Mouse (Mus musculus) liver, embryonic 13.5 days (tissue): ENCODE measurements around the gene Dop1b. TPM values are rescaled to one million over a fixed set of nuclear protein-coding genes. Genes with fewer than 3 reads are reported as not detected.

Experiments
- ATAC-seq: fragments of 200-750 bp; cut with Nextera tagmentation; 2 replicates; pipeline ENCODE4 v1.8.0; 2017; ENCODE audit warnings: low read depth, mild to moderate bottlenecking, moderate number of reproducible peaks, moderate library complexity
- DNase-seq: peaks from one replicate; pipeline ENCODE4 v3.0.0; 2022
- H3K27ac ChIP-seq: fragments of 300-500 bp; sonication (generic); 2 replicates; pipeline ENCODE4 v1.5.1; 2015; ENCODE audit warnings: moderate library complexity, mild to moderate bottlenecking, inconsistent platforms
- H3K27me3 ChIP-seq: fragments of 300-500 bp; sonication (generic); 2 replicates; pipeline ENCODE4 v1.6.1; 2015; ENCODE audit warnings: mild to moderate bottlenecking, inconsistent platforms
- H3K36me3 ChIP-seq: fragments of 300-500 bp; sonication (generic); 2 replicates; pipeline ENCODE4 v1.6.1; 2015; ENCODE audit warnings: mild to moderate bottlenecking, inconsistent platforms
- H3K4me1 ChIP-seq: fragments of 300-500 bp; sonication (generic); replicated peaks from 2 replicates; pipeline ENCODE4 v1.6.1; 2015; ENCODE audit warnings: inconsistent platforms
- H3K4me2 ChIP-seq: fragments of 300-500 bp; sonication (generic); 2 replicates; pipeline ENCODE4 v1.6.1; 2015; ENCODE audit warnings: inconsistent platforms, mild to moderate bottlenecking, moderate library complexity
- H3K4me3 ChIP-seq: fragments of 300-500 bp; sonication (generic); replicated peaks from 2 replicates; pipeline ENCODE4 v1.5.1; 2015; ENCODE audit warnings: mild to moderate bottlenecking, inconsistent platforms
- H3K9ac ChIP-seq: fragments of 300-500 bp; sonication (generic); 2 replicates; pipeline ENCODE4 v1.6.1; 2015; ENCODE audit warnings: mild to moderate bottlenecking, inconsistent platforms
- H3K9me3 ChIP-seq: fragments of 300-500 bp; sonication (generic); replicated peaks from 2 replicates; pipeline ENCODE4 v1.6.1; 2016; ENCODE audit warnings: inconsistent platforms
- WGBS: fragments of 180-500 bp; shearing (Covaris S2); methylation state at CpG from one replicate; pipeline ENCODE4 v1.1.7; 2015; ENCODE audit not compliant: insufficient replicate concordance; 5-methylcytosine and 5-hydroxymethylcytosine counted together
- polyA plus RNA-seq: library from polyadenylated mRNA; unstranded; fragments of >200 nt; fragmentation: Nextera tagmentation; extraction: Ambion mirVana; gene quantifications from 2 replicates; pipeline ENCODE4 v1.2.1, GENCODE M21; 2015

Dop1b gene
- polyA plus RNA-seq, 1 experiment from 2014 or later: 8.7 TPM

DNA sequence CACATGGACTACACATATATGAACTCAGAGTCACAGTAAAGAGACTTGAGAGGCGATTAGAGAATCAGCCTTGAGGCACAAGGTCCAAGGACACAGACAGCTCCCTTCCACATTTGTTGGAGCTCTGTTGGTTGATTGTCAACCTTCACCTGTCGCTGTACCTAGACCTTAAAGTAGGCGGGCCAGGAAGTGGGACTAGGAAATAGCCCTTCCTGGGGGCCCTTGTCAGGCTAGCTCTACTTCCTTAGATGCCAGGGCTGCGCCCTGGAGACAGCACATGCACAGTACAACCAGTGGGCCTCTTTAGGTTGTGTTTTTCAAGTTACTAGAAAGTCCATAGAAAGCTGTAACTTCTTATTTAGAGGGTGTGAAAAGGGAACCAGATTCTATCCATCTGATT, 67.8 kb downstream of the Dop1b start:
- Histone ChIP-seq H3K9me3 (peaks cover 6% of the 10 kb centered on the region), H3K9ac (no peak overlapping the region), H3K27ac (no peak overlapping the region), H3K4me3 (no peak overlapping the region), H3K27me3 (no peaks in the 10 kb centered on the region), H3K4me2 (no peak overlapping the region), H3K4me1 (peaks cover 40% of the 10 kb centered on the region), H3K36me3 (peaks cover 23% of the 10 kb centered on the region)
- WGBS: 60% methylated on average over 4 of the region's 4 CpGs
- ATAC-seq (no peak), DNase-seq (no peak)

GRCm38 (mm10) chr16:93780660-93781479, 69.2 kb downstream of the Dop1b start:
- Histone ChIP-seq H3K9ac (no peak overlapping the region), H3K4me2 (peak overlapping the region; percentile 37; the same call in 1 of the 2 replicates), H3K27ac (no peak overlapping the region), H3K4me1 (peaks cover 28% of the 10 kb centered on the region), H3K36me3 (peaks cover 23% of the 10 kb centered on the region), H3K27me3 (no peaks in the 10 kb centered on the region), H3K9me3 (peaks cover 6% of the 10 kb centered on the region), H3K4me3 (no peak overlapping the region)
- ATAC-seq (peak; percentile 72; the same call in 1 of the 2 replicates), DNase-seq (peak; percentile 39)
- WGBS: 35% methylated on average over 14 of the region's 14 CpGs

DNA sequence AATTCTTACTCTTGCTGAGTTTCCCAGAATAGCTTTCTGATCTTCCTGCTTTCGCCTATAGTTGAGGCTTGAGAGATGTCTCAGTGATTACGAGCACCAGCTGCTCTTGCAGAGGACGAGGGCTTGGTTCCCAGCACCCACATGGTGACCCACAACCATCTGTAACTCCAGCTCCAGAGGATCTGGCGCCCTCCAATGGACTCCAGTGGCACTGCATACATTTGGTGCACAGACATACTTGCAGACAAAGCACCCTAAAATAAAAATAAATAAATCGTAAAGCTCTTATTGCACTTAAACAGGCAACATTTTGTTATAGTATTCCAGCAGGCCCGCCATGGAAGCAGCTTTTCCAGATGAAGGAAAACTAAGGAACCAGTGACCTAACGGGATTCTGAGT, 72.5 kb downstream of the Dop1b start:
- no peak for DNase-seq
- Histone ChIP-seq H3K9me3 (peaks cover 6% of the 10 kb centered on the region), H3K4me1 (peaks cover 38% of the 10 kb centered on the region), H3K9ac (no peak overlapping the region), H3K27ac (no peak overlapping the region), H3K4me3 (no peak overlapping the region), H3K27me3 (no peaks in the 10 kb centered on the region), H3K4me2 (no peak overlapping the region), H3K36me3 (peaks cover 16% of the 10 kb centered on the region)
- WGBS: 81% methylated on average over 7 of the region's 7 CpGs
- no peak for ATAC-seq

DNA sequence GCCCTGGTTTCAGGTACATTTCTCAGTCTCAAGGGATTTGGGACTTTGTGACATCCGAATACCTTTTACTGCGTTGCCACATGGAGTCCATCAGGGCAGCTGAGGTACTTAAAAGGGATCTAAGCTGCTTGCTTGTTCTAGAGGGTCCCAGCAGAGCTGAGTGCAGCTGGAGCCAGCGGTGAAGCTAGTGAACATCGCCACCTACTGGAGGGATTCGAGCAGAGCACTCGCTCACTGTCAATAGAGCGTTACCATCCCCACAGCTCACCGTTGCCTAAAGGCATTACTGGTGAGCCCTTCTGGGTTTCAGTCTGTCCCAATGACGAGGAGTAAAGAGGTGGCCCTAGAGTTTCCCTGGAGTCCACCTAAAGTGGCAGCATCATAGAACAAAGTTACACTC, 74.1 kb downstream of the Dop1b start:
- no peak overlapping the region for H3K27ac ChIP-seq
- peaks cover 6% of the 10 kb centered on the region for H3K9me3 ChIP-seq
- H3K4me2 ChIP-seq: no peak overlapping the region
- 15% methylated on average over 9 of the region's 9 CpGs for WGBS
- H3K4me1 ChIP-seq: peaks cover 33% of the 10 kb centered on the region
- peak; percentile 48 for DNase-seq
- no peaks in the 10 kb centered on the region for H3K27me3 ChIP-seq
- H3K4me3 ChIP-seq: no peak overlapping the region
- H3K36me3 ChIP-seq: peaks cover 16% of the 10 kb centered on the region
- H3K9ac ChIP-seq: no peak overlapping the region
- ATAC-seq: peak; percentile 69

- no peak overlapping the region for H3K9ac ChIP-seq
- H3K36me3 ChIP-seq: peaks cover 10% of the 10 kb centered on the region
- H3K4me2 ChIP-seq: peak overlapping the region; percentile 10; the same call in 1 of the 2 replicates
- ATAC-seq (peak; percentile 67), DNase-seq (no peak)
- peaks cover 22% of the 10 kb centered on the region for H3K4me1 ChIP-seq
- H3K27ac ChIP-seq: no peak overlapping the region
- WGBS: 75% methylated on average over 4 of the region's 4 CpGs
- no peak overlapping the region for H3K4me3 ChIP-seq
- H3K27me3 ChIP-seq: no peaks in the 10 kb centered on the region
- peaks cover 6% of the 10 kb centered on the region for H3K9me3 ChIP-seq
These were observed 76.7 kb downstream of the Dop1b start for GRCm38 (mm10) chr16:93788388-93788787.

- Histone ChIP-seq H3K27me3 (no peaks in the 10 kb centered on the region), H3K4me1 (peaks cover 22% of the 10 kb centered on the region), H3K36me3 (peaks cover 6% of the 10 kb centered on the region), H3K4me2 (no peak overlapping the region), H3K9ac (no peak overlapping the region), H3K4me3 (no peak overlapping the region), H3K27ac (no peak overlapping the region), H3K9me3 (peaks cover 5% of the 10 kb centered on the region)
- DNase-seq: no peak
- WGBS: 75% methylated on average over 8 of the region's 8 CpGs
- no peak for ATAC-seq
These were observed 77.2 kb downstream of the Dop1b start for GRCm38 (mm10) chr16:93788881-93789280.

- no peaks in the 10 kb centered on the region for H3K27me3 ChIP-seq
- H3K9me3 ChIP-seq: no peaks in the 10 kb centered on the region
- WGBS: 53% methylated on average over 5 of the region's 5 CpGs
- no peak overlapping the region for H3K9ac ChIP-seq
- ATAC-seq (no peak), DNase-seq (no peak)
- no peak overlapping the region for H3K4me3 ChIP-seq
- H3K36me3 ChIP-seq: no peaks in the 10 kb centered on the region; the same call in 1 of the 2 replicates
- H3K4me2 ChIP-seq: no peak overlapping the region
- no peak overlapping the region for H3K27ac ChIP-seq
- H3K4me1 ChIP-seq: peaks cover 22% of the 10 kb centered on the region
These were observed 78.5 kb downstream of the Dop1b start for GRCm38 (mm10) chr16:93789971-93790755.

DNA sequence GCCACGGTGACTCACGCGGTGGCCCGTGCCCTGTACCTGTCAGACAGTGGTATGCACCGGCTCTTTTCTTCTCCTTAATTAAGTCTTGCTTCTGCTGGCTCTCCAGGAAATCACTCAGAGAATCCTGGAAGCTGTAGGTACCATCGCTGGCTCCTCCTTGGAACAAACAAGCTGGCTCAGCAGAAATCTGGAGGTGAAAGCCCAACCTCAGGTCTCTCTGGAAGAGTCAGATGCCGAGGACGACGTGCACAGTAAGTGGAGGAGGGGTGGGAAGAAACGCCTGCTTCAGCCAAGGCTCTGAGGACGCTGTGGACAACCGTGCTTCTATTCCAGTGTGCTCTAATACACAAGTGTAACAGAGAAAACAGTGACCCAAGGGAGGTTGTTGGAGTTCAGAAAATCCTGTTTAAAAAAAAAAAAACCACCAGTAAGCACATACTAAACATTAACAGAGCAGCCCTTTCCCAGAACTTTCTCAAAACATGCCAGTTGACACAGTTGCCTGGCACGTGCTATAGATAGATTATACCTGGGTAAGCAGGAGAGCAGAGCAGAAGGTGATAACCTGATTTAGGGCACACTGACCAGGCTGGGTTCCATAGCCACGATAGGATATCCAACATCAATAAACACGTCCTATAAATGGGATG, 81.4 kb downstream of the Dop1b start:
- Histone ChIP-seq H3K27ac (no peak overlapping the region), H3K9me3 (no peaks in the 10 kb centered on the region), H3K4me2 (no peak overlapping the region), H3K27me3 (no peaks in the 10 kb centered on the region), H3K36me3 (no peaks in the 10 kb centered on the region), H3K4me1 (peaks cover 22% of the 10 kb centered on the region), H3K9ac (no peak overlapping the region), H3K4me3 (no peak overlapping the region)
- ATAC-seq (no peak), DNase-seq (no peak)
- 72% methylated on average over 15 of the region's 15 CpGs for WGBS

DNA sequence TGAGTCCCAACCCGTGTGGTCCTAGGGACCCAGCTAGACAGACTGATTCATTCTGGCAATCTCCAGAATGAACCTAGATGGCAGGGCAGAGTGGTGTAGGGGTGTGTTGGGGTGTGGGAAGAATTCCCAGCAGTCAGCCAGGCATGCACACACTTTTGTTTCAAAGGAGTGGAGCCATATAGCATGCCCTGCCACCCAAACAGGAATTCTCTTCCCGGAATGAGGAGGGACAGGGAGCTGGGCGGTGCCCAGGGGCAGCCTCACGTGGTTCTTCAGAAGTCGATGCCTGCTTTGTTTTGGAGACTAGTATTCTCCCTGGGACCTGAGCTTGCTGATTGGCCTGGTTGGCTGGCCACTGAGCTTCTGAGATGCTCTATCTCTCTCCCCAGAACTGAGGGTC, 83.1 kb downstream of the Dop1b start:
- Histone ChIP-seq H3K9me3 (no peaks in the 10 kb centered on the region), H3K4me2 (no peak overlapping the region), H3K4me1 (0 out of 2 replicates have a peak, but pooled peaks cover 19% of the 10 kb centered on the region), H3K4me3 (no peak overlapping the region), H3K36me3 (peaks cover 2% of the 10 kb centered on the region; the same call in 1 of the 2 replicates), H3K27me3 (no peaks in the 10 kb centered on the region), H3K27ac (no peak overlapping the region), H3K9ac (no peak overlapping the region)
- no peak for DNase-seq
- 70% methylated on average over 5 of the region's 5 CpGs for WGBS
- ATAC-seq: no peak

GRCm38 (mm10) chr16:93795391-93795790, 83.7 kb downstream of the Dop1b start:
- Histone ChIP-seq H3K27me3 (no peaks in the 10 kb centered on the region), H3K4me2 (no peak overlapping the region)

More at GRCm38 (mm10) chr16:93795391-93795790, 83.7 kb downstream of the Dop1b start:
- Histone ChIP-seq H3K27ac (no peak overlapping the region), H3K4me1 (0 out of 2 replicates have a peak, but pooled peaks cover 18% of the 10 kb centered on the region), H3K9ac (no peak overlapping the region), H3K9me3 (no peaks in the 10 kb centered on the region), H3K36me3 (peaks cover 6% of the 10 kb centered on the region; the same call in 1 of the 2 replicates), H3K4me3 (no peak overlapping the region)
- no peak for DNase-seq
- ATAC-seq: no peak
- WGBS: 78% methylated on average over 5 of the region's 5 CpGs
